Mouse (Mus musculus) MEL-GATA-1-ER (cell line): ENCODE results near the gene Hoxc11.

ENCODE experiments used
- DNase-seq: peaks from one replicate; pipeline ENCODE4 v3.0.0-alpha.2; 2012; ENCODE audit warnings: low read depth; ENCODE audit errors: extremely low read depth

The Hoxc11 gene

GRCm38 (mm10) chr15:102954192-102955006 lies at the start of gene Hoxc11:
Hoxc11 (plus strand) TSS chr15:102954427.
- no peak for DNase-seq

DNA sequence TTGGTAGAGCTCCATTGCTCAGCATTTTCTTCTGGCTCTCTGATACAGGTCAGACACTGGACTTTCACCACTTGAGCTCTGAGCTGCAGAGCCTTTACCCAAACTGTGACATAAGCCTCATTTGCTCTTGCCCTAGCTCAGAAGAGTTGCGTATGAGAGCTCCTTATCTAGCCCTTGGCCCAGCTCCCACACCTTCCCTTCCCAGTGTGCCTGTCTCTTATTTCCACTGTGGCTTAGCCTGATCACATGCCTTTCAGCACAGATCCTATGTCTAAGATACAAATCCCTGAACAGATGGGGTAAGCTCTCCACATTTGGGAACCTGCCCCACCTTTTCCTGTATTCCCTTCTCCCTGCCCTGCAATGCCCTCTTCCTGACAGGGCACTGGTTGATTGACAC lies 49.3 kb upstream of the Hoxc11 start:
- no peak for DNase-seq

DNA sequence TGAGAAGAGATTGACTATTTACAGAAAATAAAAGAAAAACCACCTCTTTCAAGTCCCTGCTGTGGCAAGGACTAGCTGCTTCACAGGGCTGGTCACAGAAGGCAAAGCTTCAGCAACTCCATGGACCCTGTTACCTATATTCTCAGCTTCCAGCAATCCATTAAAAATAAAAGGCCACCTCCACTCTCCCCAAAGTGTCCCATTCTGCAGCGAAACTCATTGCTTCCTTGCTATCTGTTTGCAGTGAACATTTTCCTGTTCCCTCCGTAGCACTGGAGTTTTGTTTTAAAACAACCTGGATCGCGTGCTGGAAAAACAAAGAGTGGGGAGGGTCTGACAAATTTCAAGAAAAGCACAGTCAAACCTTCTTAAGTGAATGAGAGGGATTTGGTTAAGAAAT lies 44.7 kb upstream of the Hoxc11 start:
- no peak for DNase-seq

DNA sequence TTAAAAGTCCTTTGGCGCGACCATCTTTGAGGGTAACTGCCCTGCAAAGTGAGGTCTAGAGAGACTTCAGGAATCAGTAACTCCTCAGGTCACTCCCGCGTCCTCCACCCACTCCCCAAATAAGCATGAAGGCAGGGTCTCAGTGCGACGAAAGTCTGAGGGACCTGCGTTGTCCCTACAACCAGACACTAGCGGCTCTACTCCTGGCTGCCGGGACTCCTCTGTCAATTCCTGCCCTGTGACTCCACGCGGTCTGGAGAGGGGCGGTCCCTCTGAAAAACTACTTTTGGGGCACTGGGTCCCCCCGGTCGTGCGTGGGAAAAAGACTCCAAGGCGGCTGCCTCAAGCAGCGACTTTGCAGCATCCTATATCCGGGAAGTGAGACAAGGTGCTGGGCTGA lies 44.2 kb upstream of the Hoxc11 start:
- DNase-seq = no peak

GRCm38 (mm10) chr15:102910496-102911095 lies 43.6 kb upstream of the Hoxc11 start:
- no peak for DNase-seq

- DNase-seq = no peak
Observed at GRCm38 (mm10) chr15:102913038-102913585, 41.1 kb upstream of the Hoxc11 start.

- DNase-seq = no peak
Observed at GRCm38 (mm10) chr15:102917972-102918572, 36.2 kb upstream of the Hoxc11 start.

- no peak for DNase-seq
Observed at GRCm38 (mm10) chr15:102918611-102919265, 35.5 kb upstream of the Hoxc11 start.

GRCm38 (mm10) chr15:102919336-102920180 lies 34.7 kb upstream of the Hoxc11 start:
- no peak for DNase-seq

DNA sequence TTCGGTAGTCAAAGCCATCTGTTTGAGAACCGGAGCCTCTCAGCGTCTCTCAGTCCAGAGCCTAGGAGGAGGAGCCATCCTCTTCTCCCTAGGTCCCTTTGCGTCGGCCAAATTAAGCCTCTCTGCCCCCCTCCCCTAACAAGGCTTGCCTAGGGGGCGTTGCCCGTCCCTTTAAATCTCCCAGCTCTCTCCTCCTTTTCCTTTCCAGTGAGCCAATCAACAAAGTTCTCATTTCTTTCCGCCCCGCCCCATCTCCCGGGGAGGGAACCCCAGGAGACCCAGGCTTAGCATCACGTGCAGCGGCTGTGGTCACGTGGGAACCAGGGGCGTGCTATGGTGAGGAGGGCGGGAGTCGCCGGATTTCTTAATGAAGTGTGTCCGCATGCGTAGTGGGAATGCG lies 33.6 kb upstream of the Hoxc11 start:
- DNase-seq = no peak

DNA sequence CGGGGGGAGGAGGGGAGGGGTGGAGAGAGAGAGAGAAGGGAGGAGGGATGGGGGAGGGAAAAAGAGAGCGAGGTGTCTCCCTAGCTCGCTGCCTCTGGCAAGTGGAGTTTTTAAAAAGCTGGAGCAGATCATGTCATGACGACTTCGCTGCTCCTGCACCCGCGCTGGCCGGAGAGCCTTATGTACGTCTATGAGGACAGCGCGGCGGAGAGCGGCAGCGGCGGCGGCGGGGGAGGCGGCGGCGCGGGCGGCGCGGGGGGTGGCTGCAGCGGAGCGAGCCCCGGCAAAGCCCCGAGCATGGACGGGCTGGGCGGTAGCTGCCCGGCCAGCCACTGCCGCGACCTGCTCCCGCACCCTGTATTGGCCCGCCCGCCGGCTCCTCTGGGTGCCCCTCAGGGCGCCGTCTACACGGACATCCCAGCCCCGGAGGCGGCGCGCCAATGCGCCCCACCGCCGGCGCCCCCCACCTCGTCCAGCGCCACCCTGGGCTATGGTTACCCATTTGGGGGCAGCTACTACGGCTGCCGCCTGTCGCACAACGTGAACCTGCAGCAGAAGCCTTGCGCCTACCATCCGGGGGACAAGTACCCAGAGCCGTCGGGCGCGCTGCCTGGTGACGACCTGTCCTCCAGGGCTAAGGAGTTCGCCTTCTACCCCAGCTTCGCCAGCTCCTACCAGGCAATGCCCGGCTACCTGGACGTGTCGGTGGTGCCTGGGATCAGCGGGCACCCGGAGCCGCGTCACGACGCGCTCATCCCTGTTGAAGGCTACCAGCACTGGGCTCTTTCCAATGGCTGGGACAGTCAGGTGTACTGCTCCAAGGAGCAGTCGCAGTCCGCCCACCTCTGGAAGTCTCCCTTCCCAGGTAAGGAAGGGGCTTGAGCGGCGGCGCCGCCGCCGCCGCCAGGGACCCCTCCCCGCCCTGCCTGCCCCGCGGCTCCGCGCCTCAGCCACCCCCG lies 32.9 kb upstream of the Hoxc11 start, which contains the start of gene Hoxc13:
Hoxc13 (plus strand) TSS at position 51 of the 959 bp plus-strand sequence.
- DNase-seq = no peak

- no peak for DNase-seq
Observed at GRCm38 (mm10) chr15:102922012-102922362, 32.2 kb upstream of the Hoxc11 start.

DNA sequence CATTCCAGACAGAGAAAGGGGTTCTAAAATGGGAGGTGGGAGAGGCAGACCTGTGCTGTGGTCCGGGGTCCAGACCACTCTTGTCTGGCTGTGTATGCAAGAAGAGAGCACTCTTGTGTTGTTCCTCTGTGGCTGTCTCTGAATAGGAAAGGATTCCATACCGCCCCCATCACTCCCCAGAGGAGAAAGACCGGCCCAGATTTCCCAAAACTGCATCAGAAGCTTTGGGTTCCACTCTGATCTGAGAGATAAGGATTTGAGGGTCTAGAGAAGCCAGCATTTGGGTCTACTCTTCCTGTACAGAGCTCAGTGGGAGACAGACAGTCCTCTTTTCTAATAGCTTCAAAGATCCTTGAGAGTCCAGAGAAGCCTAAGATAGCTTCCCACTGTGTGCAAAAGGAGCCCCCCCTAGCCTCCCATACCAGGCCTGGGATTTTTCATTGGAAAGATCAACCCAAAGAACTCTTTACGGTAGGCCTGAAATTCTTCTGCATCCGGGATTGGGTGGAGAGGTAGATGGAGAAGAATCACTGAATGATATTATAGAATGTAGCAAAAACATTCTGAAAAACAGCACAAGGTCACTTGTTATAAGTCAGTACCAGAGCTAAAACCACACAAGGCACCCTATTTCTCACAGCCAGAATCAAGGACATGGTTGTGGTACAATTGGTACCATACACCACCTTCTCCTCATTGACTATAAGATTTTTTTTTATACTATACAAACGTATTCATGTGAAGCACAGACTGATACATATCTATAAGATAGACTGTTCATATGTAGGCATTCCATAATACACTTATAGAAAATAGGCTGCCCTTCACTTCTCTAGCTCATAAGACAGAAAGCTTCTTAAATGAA lies 31.4 kb upstream of the Hoxc11 start:
- DNase-seq = no peak

GRCm38 (mm10) chr15:102927032-102927645 lies 27.1 kb upstream of the Hoxc11 start:
- no peak for DNase-seq

DNA sequence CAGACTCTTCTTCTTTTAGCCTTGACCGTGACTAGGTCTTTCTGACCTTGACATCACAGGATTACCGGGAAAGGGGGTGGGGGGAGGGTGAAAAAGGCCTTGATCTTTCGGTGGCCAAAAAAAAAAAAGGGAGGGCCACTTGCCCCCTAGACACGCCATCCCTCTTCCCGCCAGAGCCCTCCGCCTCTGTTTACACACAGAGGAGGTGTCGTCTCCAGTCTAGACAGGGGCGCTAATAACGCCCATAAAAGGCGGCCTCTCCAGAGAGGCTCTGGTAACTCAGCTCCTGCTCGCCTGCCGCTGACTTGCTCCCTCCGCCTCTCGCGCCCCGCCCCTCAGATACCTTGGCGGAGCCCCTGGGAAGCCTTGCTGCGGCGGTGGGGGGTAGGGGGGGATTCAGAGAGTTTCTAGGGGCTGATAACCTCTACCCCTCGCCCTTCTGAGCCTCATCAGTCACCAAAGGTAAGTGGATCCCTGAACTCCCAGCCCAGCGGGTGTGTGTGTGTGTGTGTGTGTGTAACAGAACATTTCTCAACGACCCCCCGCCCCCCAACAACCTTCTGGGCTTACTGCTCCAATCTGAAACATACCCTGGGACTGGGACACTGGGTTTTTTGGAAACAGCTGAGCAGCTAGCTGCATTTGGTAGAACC lies 22.4 kb upstream of the Hoxc11 start:
- DNase-seq = no peak

DNA sequence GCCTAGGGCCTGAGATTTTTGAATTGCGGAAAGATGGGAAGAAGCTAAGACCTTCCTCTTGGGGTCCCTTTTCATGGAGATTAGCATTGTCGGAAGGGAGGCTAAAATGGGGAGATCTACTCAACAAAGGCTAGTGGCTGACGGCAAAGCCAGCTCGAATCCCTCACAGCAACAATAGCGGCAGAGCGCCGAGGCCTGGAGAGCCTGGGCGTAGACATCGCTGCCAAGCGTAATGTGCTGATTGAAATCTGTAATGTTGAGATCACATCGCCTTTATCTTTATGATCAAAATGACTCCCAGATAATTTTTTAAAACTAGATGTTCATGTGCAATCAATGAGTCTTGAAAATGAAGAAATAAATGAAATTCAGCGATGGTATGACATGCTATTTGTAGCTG lies 19.8 kb upstream of the Hoxc11 start:
- DNase-seq = no peak

GRCm38 (mm10) chr15:102934897-102935296 lies 19.3 kb upstream of the Hoxc11 start:
- no peak for DNase-seq
